Mouse (Mus musculus): ENCODE data around the gene 4930518I15Rik. TPM values are rescaled to one million over a fixed set of nuclear protein-coding genes. Genes with fewer than 3 reads are reported as not detected.

4930518I15Rik gene
- polyA plus RNA-seq, 1 experiment = 0.13 TPM

GRCm38 (mm10) chr2:156809579-156809978, 48.2 kb downstream of the 4930518I15Rik start:
- no peak overlapping the region for H3K4me3 ChIP-seq (replicated peaks)
- TF ChIP-seq FLI1 (IDR thresholded peaks at IDR 0.05; ENCODE audit: low read length) (no peak), GATA1 (IDR thresholded peaks at IDR 0.05; ENCODE audit: borderline replicate concordance, low read length) (no peak)
- H3K36me3 ChIP-seq (replicated peaks; ENCODE audit: low read length) = no peaks in the 10 kb centered on the region
- peaks cover 54% of the 10 kb centered on the region for H3K4me1 ChIP-seq
- H3K27me3 ChIP-seq (replicated peaks) = peaks cover 65% of the 10 kb centered on the region
- H3K9me3 ChIP-seq = peaks cover 4% of the 10 kb centered on the region; the same call in 1 of the 2 replicates

- H3K36me3 ChIP-seq (replicated peaks; ENCODE audit: low read length) = no peaks in the 10 kb centered on the region
- no peak overlapping the region for H3K4me3 ChIP-seq (replicated peaks)
- H3K4me1 ChIP-seq = peaks cover 63% of the 10 kb centered on the region
- peaks cover 4% of the 10 kb centered on the region; the same call in 1 of the 2 replicates for H3K9me3 ChIP-seq
- TF ChIP-seq FLI1 (IDR thresholded peaks at IDR 0.05; ENCODE audit: low read length) (no peak), GATA1 (IDR thresholded peaks at IDR 0.05; ENCODE audit: borderline replicate concordance, low read length) (no peak)
- H3K27me3 ChIP-seq (replicated peaks) = peaks cover 48% of the 10 kb centered on the region
Measured at GRCm38 (mm10) chr2:156806886-156807285, 50.9 kb downstream of the 4930518I15Rik start.

Other genes with a start within 250 kb of the 4930518I15Rik start
- gene Dlgap4, start 244.2 kb downstream of the 4930518I15Rik start, polyA plus RNA-seq (2012; ENCODE audit: insufficient read depth, low replicate concordance) = 185 and 337 TPM in 2 replicates
- 143 and 182 TPM in 2 replicates for gene Myl9, start 82.5 kb downstream of the 4930518I15Rik start, polyA plus RNA-seq (2012; ENCODE audit: insufficient read depth, low replicate concordance)
- 5.1 and 8.1 TPM in 2 replicates for gene Tgif2, start 17.9 kb downstream of the 4930518I15Rik start, polyA plus RNA-seq (2012; ENCODE audit: insufficient read depth, low replicate concordance)
- gene Rab5if, start 5.2 kb upstream of the 4930518I15Rik start, polyA plus RNA-seq (2012; ENCODE audit: insufficient read depth, low replicate concordance) = 175 and 255 TPM in 2 replicates
- gene Sla2, start 29.2 kb upstream of the 4930518I15Rik start, polyA plus RNA-seq (2012; ENCODE audit: insufficient read depth, low replicate concordance) = 86.1 and 150 TPM in 2 replicates
- gene Ndrg3, start 134.1 kb upstream of the 4930518I15Rik start, polyA plus RNA-seq (2012; ENCODE audit: insufficient read depth, low replicate concordance) = 1.1 and 3.3 TPM in 2 replicates
- gene Dsn1, start 149.2 kb upstream of the 4930518I15Rik start, polyA plus RNA-seq (2012; ENCODE audit: insufficient read depth, low replicate concordance) = 0.73 TPM in 1 of 2 replicates, not detected in the other
- gene Soga1, start 221.3 kb upstream of the 4930518I15Rik start, polyA plus RNA-seq (2012; ENCODE audit: insufficient read depth, low replicate concordance) = 3.8 and 5.8 TPM in 2 replicates
- not detected in 2 replicates for gene Tldc2, start 229.1 kb upstream of the 4930518I15Rik start, polyA plus RNA-seq (2012; ENCODE audit: insufficient read depth, low replicate concordance)